Mouse (Mus musculus) embryonic facial prominence, embryonic 10.5 days (tissue): ENCODE measurements at regions not wholly inside any gene's neighbourhood (a gene's known extent, or its start where the extent isn't known, plus 50 kb on each side); places are given as distances from the start of the nearest gene placed in this dataset.

Experiments used
- DNase-seq: peaks from one replicate; pipeline ENCODE4 v3.0.0-alpha.2; 2017; ENCODE audit warnings: low spot score
- H3K27ac ChIP-seq: fragments of 300-500 bp; sonication (generic); replicated peaks from 2 replicates; pipeline ENCODE4 v1.5.1; 2016; ENCODE audit warnings: mild to moderate bottlenecking
- H3K27me3 ChIP-seq: fragments of 300-500 bp; sonication (generic); replicated peaks from 2 replicates; pipeline ENCODE4 v1.6.1; 2016; ENCODE audit warnings: low read depth, mild to moderate bottlenecking; ENCODE audit not compliant: poor library complexity, severe bottlenecking
- H3K36me3 ChIP-seq: fragments of 300-500 bp; sonication (generic); replicated peaks from 2 replicates; pipeline ENCODE4 v1.6.1; 2016; ENCODE audit warnings: mild to moderate bottlenecking, moderate library complexity
- H3K4me1 ChIP-seq: fragments of 300-500 bp; sonication (generic); 2 replicates; pipeline ENCODE4 v1.6.1; 2016
- H3K4me3 ChIP-seq: fragments of 300-500 bp; sonication (generic); 2 replicates; pipeline ENCODE4 v1.5.1; 2016; ENCODE audit warnings: mild to moderate bottlenecking, moderate library complexity
- H3K9me3 ChIP-seq: fragments of 300-500 bp; sonication (generic); 2 replicates; pipeline ENCODE4 v1.6.1; 2016; ENCODE audit warnings: mild to moderate bottlenecking
- WGBS: fragments of 180-500 bp; shearing (Covaris S2); methylation state at CpG from one replicate; pipeline ENCODE4 v1.1.7; 2016; 5-methylcytosine and 5-hydroxymethylcytosine counted together

- no peaks in the 10 kb centered on the region for H3K27me3 ChIP-seq
- no peaks in the 10 kb centered on the region for H3K4me1 ChIP-seq
- no peak for DNase-seq
- H3K9me3 ChIP-seq: no peaks in the 10 kb centered on the region
- no peak overlapping the region for H3K4me3 ChIP-seq
- no peaks in the 10 kb centered on the region for H3K36me3 ChIP-seq
- 93% methylated on average over 4 of the region's 4 CpGs for WGBS
- no peak overlapping the region for H3K27ac ChIP-seq
These were observed 72.8 kb upstream of the B430218F22Rik start for GRCm38 (mm10) chr13:118313676-118314075.
